Mouse (Mus musculus) lung, postnatal 10 days (tissue): Measurements from ENCODE around the gene Nt5c3.

ENCODE experiments used
- DNase-seq: peaks from one replicate; pipeline ENCODE4 v3.0.0; 2021

Nt5c3 gene

DNA sequence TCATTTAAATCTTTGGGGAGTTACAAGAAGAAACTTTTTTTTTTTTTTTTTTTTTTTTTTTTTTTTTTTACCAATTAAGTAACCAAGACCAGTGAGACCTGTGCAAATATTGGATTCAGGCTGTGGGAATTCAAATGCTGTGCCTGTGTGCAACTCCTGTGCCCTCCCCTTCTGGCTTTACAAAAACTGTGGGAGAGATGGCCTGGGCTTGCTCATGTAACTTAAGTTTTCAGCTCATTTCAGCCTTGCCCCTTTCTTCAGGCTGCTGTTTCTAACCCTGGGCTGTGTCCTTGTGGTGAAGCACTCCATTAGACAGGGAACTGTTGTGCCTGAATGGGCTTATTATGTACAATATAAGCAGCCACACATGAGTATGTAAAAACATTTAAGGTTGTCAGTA lies 90.9 kb downstream of the Nt5c3 start:
- DNase-seq = peak; percentile 8

DNA sequence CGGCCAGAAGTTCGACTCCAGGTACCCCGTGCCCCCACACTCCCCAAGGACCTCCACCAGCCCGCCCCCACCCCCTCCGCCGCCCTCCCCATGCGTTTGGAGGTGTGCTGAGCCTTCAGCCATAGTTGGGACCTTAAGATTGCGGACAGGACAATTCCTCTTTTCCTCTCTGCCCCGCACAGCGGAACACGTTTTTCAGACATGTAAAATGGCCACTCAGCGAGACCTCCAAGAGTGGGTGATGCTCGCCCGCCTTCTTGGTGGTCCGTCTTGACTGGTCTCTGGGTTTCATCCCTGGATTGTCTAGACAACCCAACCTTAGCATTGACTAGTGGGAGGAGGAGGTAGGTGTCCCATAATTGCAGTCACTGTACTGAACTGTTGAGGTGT lies 91.3 kb downstream of the Nt5c3 start:
- DNase-seq = peak; percentile 13
